ENCODE assay signal across 11 mouse cellular contexts in genomic region chr4:105170811-105171401, GRCm38 (mm10). TPM values are rescaled to one million over a fixed set of nuclear protein-coding genes. Genes with fewer than 3 reads are reported as not detected.
DNase-seq lines count a peak whose midpoint lies in the region; ATAC-seq and TF ChIP-seq lines count a peak whose summit lies in the region.
"Had no signal": no experiment of that assay in that cellular context is flagged by ENCODE, and none has a peak within 500 bp of the region (broad histone marks: within the 10 kb centered on the region; RNA-seq: fewer than 3 reads in every experiment).

No protein-coding gene starts in this region.

- H3K79me2 ChIP-seq in liver, adult 2 months (ENCODE audit: control insufficient read depth, insufficient read depth, low read length) = peaks cover 41% of the 10 kb centered on the region

- no peak overlapping the region for H3K4me3 ChIP-seq in liver, adult 2 months (ENCODE audit: insufficient read depth, low read depth, low read length)
- H3K4me3 ChIP-seq in hindbrain, embryonic 13.5 days = 0 out of 2 replicates have a peak overlapping the region, but pooled peaks have one; percentile 3
- no peak overlapping the region for H3K4me3 ChIP-seq in neural tube, embryonic 11.5 days (ENCODE audit: low read depth, low read length)
- H3K4me3 ChIP-seq: heart, embryonic 13.5 days; liver, embryonic 13.5 days had no signal

- DNase-seq in liver, adult 2 months (ENCODE audit: extremely low read depth, low read depth, low spot score) = peak; percentile 13
- DNase-seq in liver = no peak
- peak; percentile 45 for DNase-seq in embryo, embryonic 9.5 days (ENCODE audit: extremely low spot score)
- peak; percentile 57 for DNase-seq in neural tube, embryonic 11.5 days (ENCODE audit: low spot score)
- DNase-seq in heart, postnatal 25 days (ENCODE audit: low spot score) = no peak
- no peak for DNase-seq in cerebellum, adult 11-12 months
- DNase-seq: liver, embryonic 13.5 days had no signal

- peak; percentile 81 for ATAC-seq in hindbrain, embryonic 13.5 days (ENCODE audit: low FRiP score)
- peak; percentile 88 for ATAC-seq in neural tube, embryonic 11.5 days (ENCODE audit: insufficient read depth, low FRiP score, low TSS enrichment)
- ATAC-seq in cerebellum, adult (ENCODE audit: insufficient number of reproducible peaks, low FRiP score, low TSS enrichment) = no peak

- peaks cover 42% of the 10 kb centered on the region for H3K36me3 ChIP-seq in liver, adult 2 months (ENCODE audit: control insufficient read depth, insufficient read depth, low read length)
- H3K36me3 ChIP-seq in hindbrain, embryonic 13.5 days = no peaks in the 10 kb centered on the region
- H3K36me3 ChIP-seq in neural tube, embryonic 11.5 days (ENCODE audit: control insufficient read depth, insufficient read depth, low read length) = 0 out of 2 replicates have a peak, but pooled peaks cover under 1% of the 10 kb centered on the region
- H3K36me3 ChIP-seq: liver, embryonic 13.5 days had no signal

- no peaks in the 10 kb centered on the region for H3K27me3 ChIP-seq in liver, adult 2 months (ENCODE audit: control insufficient read depth, insufficient read depth, low read length)
- H3K27me3 ChIP-seq in hindbrain, embryonic 13.5 days = no peaks in the 10 kb centered on the region
- H3K27me3 ChIP-seq in neural tube, embryonic 11.5 days (ENCODE audit: control insufficient read depth, insufficient read depth, low read length) = no peaks in the 10 kb centered on the region
- H3K27me3 ChIP-seq: liver, embryonic 13.5 days had no signal

- intact Hi-C loops in heart, postnatal 25 days (cut with DNase I) = no loop called here

- H3K4me1 ChIP-seq in liver, adult 2 months (ENCODE audit: control insufficient read depth, insufficient read depth, low read length) = peaks cover 31% of the 10 kb centered on the region
- peaks cover 59% of the 10 kb centered on the region for H3K4me1 ChIP-seq in hindbrain, embryonic 13.5 days (replicated peaks)
- peaks cover 23% of the 10 kb centered on the region; the same call in 1 of the 2 replicates for H3K4me1 ChIP-seq in neural tube, embryonic 11.5 days (ENCODE audit: control insufficient read depth, insufficient read depth, low read length)

- TF ChIP-seq CTCF in liver, adult 2 months (IDR thresholded peaks at IDR 0.05; ENCODE audit: low read depth, low read length) = no peak

- H3K4me2 ChIP-seq in hindbrain, embryonic 13.5 days = peak overlapping the region; percentile 38
- peak overlapping the region; percentile 20 for H3K4me2 ChIP-seq in neural tube, embryonic 11.5 days (ENCODE audit: low read depth)
- H3K4me2 ChIP-seq: heart, embryonic 13.5 days; liver, embryonic 13.5 days had no signal

- WGBS in liver, adult 2 months = 57% methylated on average over 9 of the region's 9 CpGs
- WGBS in hindbrain, embryonic 13.5 days = 10% methylated on average over 9 of the region's 9 CpGs
- 34% methylated on average over 9 of the region's 9 CpGs for WGBS in neural tube, embryonic 11.5 days

- H3K9ac ChIP-seq in liver, adult 2 months (ENCODE audit: low read depth, low read length) = peak overlapping the region; percentile 33
- H3K9ac ChIP-seq in hindbrain, embryonic 13.5 days = no peak overlapping the region
- H3K9ac ChIP-seq in neural tube, embryonic 11.5 days (ENCODE audit: low read length) = no peak overlapping the region
- H3K9ac ChIP-seq: heart, embryonic 13.5 days; liver, embryonic 13.5 days had no signal

- H3K27ac ChIP-seq in liver, adult 2 months (replicated peaks; ENCODE audit: insufficient read depth, low read depth, low read length) = peak overlapping the region; percentile 76
- H3K27ac ChIP-seq in hindbrain, embryonic 13.5 days = peak overlapping the region; percentile 85
- H3K27ac ChIP-seq in neural tube, embryonic 11.5 days (ENCODE audit: low read depth, low read length) = peak overlapping the region; percentile 87
- H3K27ac ChIP-seq: heart, embryonic 13.5 days; liver, embryonic 13.5 days had no signal

- no peak for TF ChIP-seq POLR2A in liver, adult 2 months (IDR thresholded peaks at IDR 0.05; ENCODE audit: extremely low read depth, insufficient read depth, low read length)

- no peaks in the 10 kb centered on the region for H3K9me3 ChIP-seq in hindbrain, embryonic 13.5 days
- no peaks in the 10 kb centered on the region for H3K9me3 ChIP-seq in neural tube, embryonic 11.5 days (ENCODE audit: control insufficient read depth, low read length)
- H3K9me3 ChIP-seq: heart, embryonic 13.5 days; liver, embryonic 13.5 days had no signal

RNA-seq across cellular contexts. Expression of gene Plpp3, which starts 13.8 kb away (rescaled TPM):
- 64.1 and 81.1 TPM in 2 replicates for total RNA-seq in liver, adult 2 months (2014; rRNA removed)
- polyA plus RNA-seq in liver, adult 2 months (2012; rRNA removed) = 81.0 and 84.2 TPM in 2 replicates
- polyA plus RNA-seq in hindbrain, embryonic 13.5 days (2015; fragmentation: Nextera tagmentation; extraction: Ambion mirVana) = 79.0 and 81.9 TPM in 2 replicates
- polyA plus RNA-seq in neural tube, embryonic 11.5 days (2014; fragmentation: Nextera tagmentation; extraction: Ambion mirVana) = 48.3 and 48.9 TPM in 2 replicates
- 10 to 100 TPM; 71.9 to 74.8 TPM for total RNA-seq in heart, postnatal 25 days (2021)
- total RNA-seq: MEL had no signal

Comparison
In these comparisons a context has a peak if more than half of its experiments do, and no peak if none do; other contexts are left out.
1. DNase-seq: peak in liver, adult 2 months (single experiment), embryo, embryonic 9.5 days (single experiment) and neural tube, embryonic 11.5 days (single experiment); none in liver (single experiment), heart, postnatal 25 days (single experiment) and cerebellum, adult 11-12 months (single experiment).
2. Peak in every context shown above with its lines, with median percentiles within 50 percentile points of each other: H3K27ac ChIP-seq.